Mouse (Mus musculus) ES-Bruce4 (cell line): ENCODE measurements around the gene Sgk1.

Experiments used
- CTCF ChIP-seq: IDR thresholded peaks from one replicate; pipeline ENCODE4 v1.8.1; 2011; ENCODE audit warnings: low read depth, low read length
- EP300 ChIP-seq: IDR thresholded peaks from 2 replicates; pipeline ENCODE4 v1.6.1; 2011; ENCODE audit warnings: low read depth, low read length; ENCODE audit not compliant: insufficient read depth

DNA sequence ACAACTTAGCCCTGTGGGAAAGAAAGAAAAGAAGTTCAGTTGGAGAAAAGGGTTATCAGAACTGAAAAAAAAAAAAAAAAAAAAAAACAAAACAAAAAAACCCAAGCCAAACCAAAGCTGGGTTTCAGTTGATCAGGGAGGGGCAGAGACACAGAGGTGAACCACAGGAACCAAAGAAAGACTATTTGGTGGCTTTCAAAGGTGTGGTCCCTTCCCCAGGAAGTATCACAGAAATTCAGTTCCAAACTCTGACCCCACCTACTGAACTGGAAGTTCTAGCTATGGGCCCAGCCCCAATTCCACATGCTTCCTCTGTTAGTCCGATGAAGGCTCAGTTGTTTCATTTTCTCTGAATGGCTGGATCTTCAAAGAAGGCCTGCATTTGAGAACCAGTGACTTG lies 26.7 kb downstream of the Sgk1 start:
- TF ChIP-seq EP300 (no peak), CTCF (no peak)
